Mouse (Mus musculus) gastrocnemius, postnatal 4 days (tissue): Measurements from ENCODE around the gene Olfr293. TPM values are rescaled to one million over a fixed set of nuclear protein-coding genes. Genes with fewer than 3 reads are reported as not detected.

Source experiments
- DNase-seq, 2 experiments: peaks; one replicate each; pipeline ENCODE4 v3.0.0; 2021 to 2022; ENCODE audit warnings: low spot score in 2 of 2, mixed read lengths in 2 of 2
- long read RNA-seq, 2 experiments: library from polyadenylated mRNA; stranded (forward); transcript quantifications; one replicate each; pipeline ENCODE4 v2.0.0; 2021
- total RNA-seq, 2 experiments: library from RNA; stranded (reverse); gene quantifications; 2 replicates each; pipeline ENCODE4 v1.2.3; 2021

Olfr293 gene
- total RNA-seq = not detected
- long read RNA-seq, experiment 1 = 0 reads
- long read RNA-seq, experiment 2 = 0 reads

GRCm38 (mm10) chr7:86648761-86649160 is at the start of gene Olfr293:
Gene Olfr293, plus strand, starts transcription at chr7:86649061.
- no peak for DNase-seq

- no peak for DNase-seq
Measured at GRCm38 (mm10) chr7:86616543-86616942, 32.3 kb upstream of the Olfr293 start, which contains the start of gene Olfr294. Gene Olfr294, minus strand, starts transcription at chr7:86616643.

DNA sequence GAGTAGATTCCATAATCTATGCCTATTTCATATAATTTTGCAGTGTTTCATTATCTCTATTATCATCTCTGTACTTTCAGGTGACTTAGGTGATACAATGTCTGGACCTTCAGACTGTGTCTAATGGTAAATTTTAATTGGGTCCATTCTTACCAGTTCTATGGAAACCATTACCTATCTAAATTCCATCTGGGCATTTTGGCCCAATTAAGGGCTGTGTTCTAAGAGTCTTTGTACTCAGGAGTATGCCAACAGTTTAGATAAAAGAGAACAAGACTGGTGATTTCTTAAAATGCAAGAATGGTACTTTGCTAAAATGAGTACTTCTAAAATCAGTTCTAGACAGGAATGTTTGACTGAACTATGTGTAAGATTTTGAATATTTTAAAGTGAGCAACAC is 39.2 kb downstream of the Olfr293 start, which contains the start of gene Olfr292:
Gene Olfr292, plus strand, starts transcription at position 301 of the 400 bp plus-strand sequence.
- DNase-seq = no peak

Other genes starting within 250 kb of the Olfr293 start
- gene Olfr301, start 245.2 kb upstream of the Olfr293 start, total RNA-seq = not detected
- gene Olfr299, start 189.1 kb upstream of the Olfr293 start, total RNA-seq = not detected
- gene Olfr298, start 156.6 kb upstream of the Olfr293 start, total RNA-seq = not detected
- not detected for gene Olfr297, start 129.1 kb upstream of the Olfr293 start, total RNA-seq
- gene Olfr295, start 65.2 kb upstream of the Olfr293 start, total RNA-seq = not detected
- not detected for gene Olfr294, start 32.4 kb upstream of the Olfr293 start, total RNA-seq
- gene Olfr292, start 39.3 kb downstream of the Olfr293 start, total RNA-seq = not detected
- gene Folh1, start 126.9 kb downstream of the Olfr293 start, total RNA-seq = not detected
- gene Vmn2r77, start 146.0 kb downstream of the Olfr293 start, total RNA-seq = not detected